Mouse (Mus musculus) WW6 (cell line): ENCODE data around the gene Arhgdib.
A peak's percentile ranks its signal among the peaks of the same experiment; 100 is the strongest.
"Not testable (repeated sequence)": the region's sequence is repeated elsewhere in the genome, so short reads cannot be mapped to it uniquely, and the experiment has no call there.

ENCODE experiments used
- DNase-seq: peaks from one replicate; pipeline ENCODE4 v3.0.0-alpha.2; 2013; ENCODE audit warnings: low read depth, low spot score

Arhgdib gene

GRCm38 (mm10) chr6:136941051-136942021 lies at the start of gene Arhgdib:
Arhgdib (minus strand) TSS chr6:136941899.
- no peak for DNase-seq

GRCm38 (mm10) chr6:136990557-136990956 lies 48.9 kb upstream of the Arhgdib start:
- no peak for DNase-seq

- DNase-seq: peak; percentile 87
Observed at GRCm38 (mm10) chr6:136989824-136990497, 48.3 kb upstream of the Arhgdib start.

GRCm38 (mm10) chr6:136988536-136989060 lies 46.9 kb upstream of the Arhgdib start:
- no peak for DNase-seq

GRCm38 (mm10) chr6:136986718-136987117 lies 45.0 kb upstream of the Arhgdib start:
- no peak for DNase-seq

GRCm38 (mm10) chr6:136986019-136986418 lies 44.3 kb upstream of the Arhgdib start:
- DNase-seq: no peak

GRCm38 (mm10) chr6:136983201-136983600 lies 41.5 kb upstream of the Arhgdib start:
- DNase-seq: no peak

GRCm38 (mm10) chr6:136982581-136982980 lies 40.9 kb upstream of the Arhgdib start:
- DNase-seq: no peak

- DNase-seq: no peak
Observed at GRCm38 (mm10) chr6:136980331-136980746, 38.6 kb upstream of the Arhgdib start.

GRCm38 (mm10) chr6:136979274-136980082 lies 37.8 kb upstream of the Arhgdib start:
- no peak for DNase-seq

GRCm38 (mm10) chr6:136968877-136969276 lies 27.2 kb upstream of the Arhgdib start:
- not testable (repeated sequence) for DNase-seq

GRCm38 (mm10) chr6:136967466-136967865 lies 25.8 kb upstream of the Arhgdib start:
- no peak for DNase-seq

- DNase-seq: no peak
Observed at GRCm38 (mm10) chr6:136965912-136966311, 24.2 kb upstream of the Arhgdib start.

GRCm38 (mm10) chr6:136964609-136965510 lies 23.2 kb upstream of the Arhgdib start:
- DNase-seq: no peak

- DNase-seq: no peak
Observed at GRCm38 (mm10) chr6:136962957-136963356, 21.3 kb upstream of the Arhgdib start.

- DNase-seq: no peak
Observed at GRCm38 (mm10) chr6:136959131-136959530, 17.4 kb upstream of the Arhgdib start.

- no peak for DNase-seq
Observed at GRCm38 (mm10) chr6:136957062-136957461, 15.4 kb upstream of the Arhgdib start.

GRCm38 (mm10) chr6:136955240-136955639 lies 13.5 kb upstream of the Arhgdib start:
- no peak for DNase-seq

GRCm38 (mm10) chr6:136954715-136955114 lies 13.0 kb upstream of the Arhgdib start:
- no peak for DNase-seq

GRCm38 (mm10) chr6:136954192-136954591 lies 12.5 kb upstream of the Arhgdib start:
- no peak for DNase-seq
